17 mouse cellular contexts compared by ENCODE assay signal in genomic region chr3:65827400-65827799, GRCm38 (mm10).
"Had no signal": no experiment of that assay in that cellular context is flagged by ENCODE, and none has a peak within 500 bp of the region (broad histone marks: within the 10 kb centered on the region; RNA-seq: fewer than 3 reads in every experiment).

No protein-coding gene starts in this region.

- H3K9ac ChIP-seq: lung, embryonic 14.5 days; midbrain, embryonic 13.5 days; midbrain, embryonic 15.5 days; neural tube, embryonic 13.5 days; neural tube, embryonic 15.5 days had no signal

- DNase-seq: lung, adult 18-20 months; lung, embryonic 14.5 days; lung, postnatal 4 days; retina, postnatal 1 day; right cerebral cortex, adult 18-20 months; right cerebral cortex, postnatal 25 days; right cerebral cortex, postnatal 4 days; spleen, adult 18-20 months; thymus, adult 18-20 months; thymus, postnatal 14 days; thymus, postnatal 36 days had no signal

- ATAC-seq: midbrain, embryonic 13.5 days; midbrain, embryonic 15.5 days had no signal

- H3K4me2 ChIP-seq: lung, embryonic 14.5 days; midbrain, embryonic 13.5 days; midbrain, embryonic 15.5 days; neural tube, embryonic 13.5 days; neural tube, embryonic 15.5 days had no signal

- H3K9me3 ChIP-seq: midbrain, embryonic 10.5 days; midbrain, embryonic 13.5 days; midbrain, embryonic 15.5 days; neural tube, embryonic 13.5 days; neural tube, embryonic 15.5 days had no signal

- H3K36me3 ChIP-seq: midbrain, embryonic 10.5 days; midbrain, embryonic 13.5 days; midbrain, embryonic 15.5 days; neural tube, embryonic 13.5 days; neural tube, embryonic 15.5 days had no signal

- H3K27ac ChIP-seq: midbrain, embryonic 10.5 days; midbrain, embryonic 13.5 days; midbrain, embryonic 15.5 days; neural tube, embryonic 13.5 days; neural tube, embryonic 15.5 days had no signal

- H3K27me3 ChIP-seq: midbrain, embryonic 13.5 days; midbrain, embryonic 15.5 days; neural tube, embryonic 13.5 days; neural tube, embryonic 15.5 days had no signal

- H3K4me3 ChIP-seq: midbrain, embryonic 10.5 days; midbrain, embryonic 13.5 days; midbrain, embryonic 15.5 days; myocyte; neural tube, embryonic 13.5 days; neural tube, embryonic 15.5 days had no signal
